Mouse (Mus musculus) hindbrain, embryonic 11.5 days (tissue): ENCODE data around the gene Fam227b. TPM values are rescaled to one million over a fixed set of nuclear protein-coding genes. Genes with fewer than 3 reads are reported as not detected.

Source experiments
- ATAC-seq: fragments of 200-750 bp; cut with Nextera tagmentation; 2 replicates; pipeline ENCODE4 v1.8.0; 2017; ENCODE audit warnings: mild to moderate bottlenecking, moderate TSS enrichment, moderate library complexity; ENCODE audit not compliant: low FRiP score
- DNase-seq: peaks from one replicate; pipeline ENCODE4 v3.0.0-alpha.2; 2015; ENCODE audit warnings: low spot score
- H3K27ac ChIP-seq: fragments of 300-500 bp; sonication (generic); 2 replicates; pipeline ENCODE4 v1.5.1; 2014; ENCODE audit warnings: mild to moderate bottlenecking, low read depth, low read length
- H3K27me3 ChIP-seq: fragments of 300-500 bp; sonication (generic); 2 replicates; pipeline ENCODE4 v1.6.1; 2014; ENCODE audit warnings: mild to moderate bottlenecking, low read length, moderate library complexity, mixed read lengths; ENCODE audit not compliant: control insufficient read depth, insufficient read depth
- H3K36me3 ChIP-seq: fragments of 300-500 bp; sonication (generic); 2 replicates; pipeline ENCODE4 v1.6.1; 2014; ENCODE audit warnings: mild to moderate bottlenecking, low read length, moderate library complexity, mixed read lengths; ENCODE audit not compliant: control insufficient read depth, insufficient read depth
- H3K4me1 ChIP-seq: fragments of 300-500 bp; sonication (generic); replicated peaks from 2 replicates; pipeline ENCODE4 v1.6.1; 2014; ENCODE audit warnings: low read length, mixed read lengths; ENCODE audit not compliant: control insufficient read depth, insufficient read depth
- H3K4me2 ChIP-seq: fragments of 300-500 bp; sonication (generic); replicated peaks from 2 replicates; pipeline ENCODE4 v1.6.1; 2014; ENCODE audit warnings: mild to moderate bottlenecking, low read depth, low read length
- H3K4me3 ChIP-seq: fragments of 300-500 bp; sonication (generic); 2 replicates; pipeline ENCODE4 v1.5.1; 2014; ENCODE audit warnings: low read depth, low read length
- H3K9ac ChIP-seq: fragments of 300-500 bp; sonication (generic); 2 replicates; pipeline ENCODE4 v1.6.1; 2014; ENCODE audit warnings: low read depth, low read length
- H3K9me3 ChIP-seq: fragments of 300-500 bp; sonication (generic); 2 replicates; pipeline ENCODE4 v1.6.1; 2016; ENCODE audit warnings: low read length; ENCODE audit not compliant: control insufficient read depth
- WGBS: fragments of 180-500 bp; shearing (Covaris S2); extraction: QIAGEN DNeasy Blood & Tissue Kit; methylation state at CpG from one replicate; pipeline ENCODE4 v1.1.7; 2014; 5-methylcytosine and 5-hydroxymethylcytosine counted together
- polyA plus RNA-seq: library from polyadenylated mRNA; unstranded; fragments of >200 nt; fragmentation: Nextera tagmentation; extraction: Ambion mirVana; gene quantifications from 2 replicates; pipeline ENCODE4 v1.2.1, GENCODE M21; 2014

Fam227b gene
- not detected in 2 replicates for polyA plus RNA-seq

- Histone ChIP-seq H3K27ac (peak within 1 kb of the TSS; percentile 82), H3K9me3 (no peaks in the 10 kb centered on the region), H3K36me3 (no peaks in the 10 kb centered on the region), H3K4me2 (peak within 1 kb of the TSS; percentile 48), H3K27me3 (no peaks in the 10 kb centered on the region), H3K4me1 (no peaks in the 10 kb centered on the region), H3K4me3 (peak within 1 kb of the TSS; percentile 75), H3K9ac (peak within 1 kb of the TSS; percentile 83)
- DNase-seq (peak; percentile 99), ATAC-seq (peak; percentile 99)
- under 1% methylated on average over 56 of the region's 57 CpGs for WGBS
These were observed at the start of gene Fam227b, which contains the start of gene Dtwd1 for GRCm38 (mm10) chr2:126151855-126152571. Gene Fam227b (minus strand): TSS chr2:126152004. Gene Dtwd1 (plus strand): TSS chr2:126152141.

GRCm38 (mm10) chr2:126198971-126199370 lies 47.2 kb upstream of the Fam227b start:
- no peaks in the 10 kb centered on the region for H3K27me3 ChIP-seq
- no peaks in the 10 kb centered on the region for H3K9me3 ChIP-seq
- no peak for DNase-seq
- no peak overlapping the region for H3K9ac ChIP-seq
- 92% methylated on average over 3 of the region's 3 CpGs for WGBS
- H3K4me1 ChIP-seq, result no peaks in the 10 kb centered on the region
- H3K36me3 ChIP-seq, result no peaks in the 10 kb centered on the region
- H3K4me3 ChIP-seq, result no peak overlapping the region
- ATAC-seq, result no peak
- H3K4me2 ChIP-seq, result no peak overlapping the region
- H3K27ac ChIP-seq, result no peak overlapping the region

GRCm38 (mm10) chr2:126195631-126196356 lies 44.0 kb upstream of the Fam227b start:
- no peak overlapping the region for H3K4me2 ChIP-seq
- no peak overlapping the region for H3K4me3 ChIP-seq
- H3K9me3 ChIP-seq, result no peaks in the 10 kb centered on the region
- H3K36me3 ChIP-seq, result no peaks in the 10 kb centered on the region
- 81% methylated on average over 12 of the region's 12 CpGs for WGBS
- DNase-seq (no peak), ATAC-seq (no peak)
- no peaks in the 10 kb centered on the region for H3K27me3 ChIP-seq
- H3K27ac ChIP-seq, result no peak overlapping the region
- H3K9ac ChIP-seq, result no peak overlapping the region
- no peaks in the 10 kb centered on the region for H3K4me1 ChIP-seq

- no peaks in the 10 kb centered on the region for H3K36me3 ChIP-seq
These were observed 40.3 kb upstream of the Fam227b start for GRCm38 (mm10) chr2:126192129-126192528.

GRCm38 (mm10) chr2:126191306-126191705 lies 39.5 kb upstream of the Fam227b start:
- Histone ChIP-seq H3K9ac (no peak overlapping the region), H3K4me3 (no peak overlapping the region), H3K4me1 (no peaks in the 10 kb centered on the region), H3K4me2 (no peak overlapping the region), H3K36me3 (no peaks in the 10 kb centered on the region), H3K27ac (no peak overlapping the region), H3K27me3 (no peaks in the 10 kb centered on the region), H3K9me3 (no peaks in the 10 kb centered on the region)
- DNase-seq (no peak), ATAC-seq (no peak)
- 84% methylated on average over 4 of the region's 4 CpGs for WGBS

More at GRCm38 (mm10) chr2:126192129-126192528, 40.3 kb upstream of the Fam227b start:
- no peaks in the 10 kb centered on the region for H3K9me3 ChIP-seq
- H3K4me3 ChIP-seq, result no peak overlapping the region
- whole genome bisulfite sequencing, result 81% methylated on average over 2 of the region's 2 CpGs
- no peak overlapping the region for H3K27ac ChIP-seq
- DNase-seq (no peak), ATAC-seq (no peak)
- H3K9ac ChIP-seq, result no peak overlapping the region
- no peak overlapping the region for H3K4me2 ChIP-seq
- H3K4me1 ChIP-seq, result no peaks in the 10 kb centered on the region
- H3K27me3 ChIP-seq, result no peaks in the 10 kb centered on the region

- Histone ChIP-seq H3K27me3 (no peaks in the 10 kb centered on the region), H3K9me3 (no peaks in the 10 kb centered on the region), H3K36me3 (no peaks in the 10 kb centered on the region), H3K4me1 (no peaks in the 10 kb centered on the region), H3K27ac (no peak overlapping the region), H3K4me2 (no peak overlapping the region), H3K4me3 (no peak overlapping the region), H3K9ac (no peak overlapping the region)
- ATAC-seq (no peak), DNase-seq (no peak)
- WGBS, result 85% methylated on average over 1 of the region's 1 CpGs
These were observed 19.6 kb upstream of the Fam227b start for GRCm38 (mm10) chr2:126171427-126171826.

- Histone ChIP-seq H3K36me3 (no peaks in the 10 kb centered on the region), H3K9ac (no peak overlapping the region), H3K27me3 (no peaks in the 10 kb centered on the region), H3K4me3 (no peak overlapping the region), H3K9me3 (no peaks in the 10 kb centered on the region), H3K27ac (no peak overlapping the region), H3K4me2 (no peak overlapping the region), H3K4me1 (no peaks in the 10 kb centered on the region)
- 91% methylated on average over 8 of the region's 8 CpGs for WGBS
- no peak for DNase-seq
- no peak for ATAC-seq
These were observed 15.2 kb upstream of the Fam227b start for GRCm38 (mm10) chr2:126166848-126167617.

GRCm38 (mm10) chr2:126166335-126166734 lies 14.5 kb upstream of the Fam227b start:
- Histone ChIP-seq H3K4me3 (no peak overlapping the region), H3K4me2 (no peak overlapping the region), H3K9ac (no peak overlapping the region), H3K4me1 (no peaks in the 10 kb centered on the region), H3K27ac (no peak overlapping the region), H3K9me3 (no peaks in the 10 kb centered on the region), H3K27me3 (no peaks in the 10 kb centered on the region), H3K36me3 (no peaks in the 10 kb centered on the region)
- no peak for ATAC-seq
- DNase-seq, result no peak
